Mouse (Mus musculus) limb, embryonic 11.5 days (tissue): Measurements from ENCODE around the gene Hils1. TPM values are rescaled to one million over a fixed set of nuclear protein-coding genes. Genes with fewer than 3 reads are reported as not detected.

Experiments used
- ATAC-seq: fragments of 200-750 bp; cut with Nextera tagmentation; 2 replicates; pipeline ENCODE4 v1.8.0; 2017; ENCODE audit warnings: low read depth; ENCODE audit not compliant: insufficient number of reproducible peaks, low FRiP score, low TSS enrichment
- DNase-seq: peaks from one replicate; pipeline ENCODE4 v3.0.0-alpha.2; 2015; ENCODE audit warnings: low spot score
- H3K27ac ChIP-seq: fragments of 300-500 bp; sonication (generic); replicated peaks from 2 replicates; pipeline ENCODE4 v1.5.1; 2014; ENCODE audit warnings: low read depth, mild to moderate bottlenecking, low read length
- H3K27me3 ChIP-seq: fragments of 300-500 bp; sonication (generic); 2 replicates; pipeline ENCODE4 v1.6.1; 2014; ENCODE audit warnings: mild to moderate bottlenecking, low read length, mixed read lengths; ENCODE audit not compliant: control insufficient read depth, insufficient read depth
- H3K36me3 ChIP-seq: fragments of 300-500 bp; sonication (generic); 2 replicates; pipeline ENCODE4 v1.6.1; 2014; ENCODE audit warnings: mild to moderate bottlenecking, low read length, moderate library complexity, mixed read lengths; ENCODE audit not compliant: control insufficient read depth, insufficient read depth
- H3K4me1 ChIP-seq: fragments of 300-500 bp; sonication (generic); 2 replicates; pipeline ENCODE4 v1.6.1; 2014; ENCODE audit warnings: low read length, mixed read lengths; ENCODE audit not compliant: control insufficient read depth, insufficient read depth
- H3K4me2 ChIP-seq: fragments of 300-500 bp; sonication (generic); 2 replicates; pipeline ENCODE4 v1.6.1; 2014; ENCODE audit warnings: low read depth, mild to moderate bottlenecking, moderate library complexity; ENCODE audit not compliant: severe bottlenecking
- H3K4me3 ChIP-seq: fragments of 300-500 bp; sonication (generic); 2 replicates; pipeline ENCODE4 v1.5.1; 2014; ENCODE audit warnings: low read depth, low read length
- H3K9ac ChIP-seq: fragments of 300-500 bp; sonication (generic); 2 replicates; pipeline ENCODE4 v1.6.1; 2014; ENCODE audit warnings: mild to moderate bottlenecking, low read length
- H3K9me3 ChIP-seq: fragments of 300-500 bp; sonication (generic); 2 replicates; pipeline ENCODE4 v1.6.1; 2016; ENCODE audit warnings: low read length; ENCODE audit not compliant: control insufficient read depth
- WGBS: fragments of 180-500 bp; shearing (Covaris S2); extraction: QIAGEN DNeasy Blood & Tissue Kit; methylation state at CpG from one replicate; pipeline ENCODE4 v1.1.7; 2014; 5-methylcytosine and 5-hydroxymethylcytosine counted together
- polyA plus RNA-seq: library from polyadenylated mRNA; unstranded; fragments of >200 nt; fragmentation: Nextera tagmentation; extraction: Ambion mirVana; gene quantifications from 2 replicates; pipeline ENCODE4 v1.2.1, GENCODE M21; 2014

The Hils1 gene
- polyA plus RNA-seq, 1 experiment from 2014 or later: not detected

DNA sequence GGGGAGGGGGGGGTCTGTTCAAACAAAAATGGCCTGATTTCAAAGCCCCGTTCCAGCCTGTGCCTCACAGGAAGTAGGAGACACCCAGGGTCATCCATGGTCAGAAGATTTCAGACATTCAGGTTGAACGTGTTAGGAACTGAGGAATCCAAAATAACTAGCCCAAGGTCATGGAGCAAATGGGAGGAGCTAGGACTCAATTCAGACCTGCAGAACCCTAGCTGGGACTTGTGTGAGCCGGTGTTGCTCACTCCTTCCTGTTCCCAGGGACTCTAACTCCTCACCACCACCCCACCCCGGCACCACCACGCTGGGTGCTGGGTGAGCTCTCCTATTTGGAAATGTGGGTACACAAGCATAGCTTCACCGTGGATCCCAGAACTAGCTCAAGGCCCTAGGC is 19.9 kb downstream of the Hils1 start:
- DNase-seq: no peak
- no peak overlapping the region for H3K4me3 ChIP-seq
- H3K27ac ChIP-seq: no peak overlapping the region
- no peak overlapping the region for H3K9ac ChIP-seq
- H3K36me3 ChIP-seq: no peaks in the 10 kb centered on the region
- WGBS: 63% methylated on average over 6 of the region's 6 CpGs
- no peak for ATAC-seq
- no peaks in the 10 kb centered on the region for H3K9me3 ChIP-seq
- H3K4me2 ChIP-seq: no peak overlapping the region
- H3K4me1 ChIP-seq: peaks cover 22% of the 10 kb centered on the region
- no peaks in the 10 kb centered on the region for H3K27me3 ChIP-seq

DNA sequence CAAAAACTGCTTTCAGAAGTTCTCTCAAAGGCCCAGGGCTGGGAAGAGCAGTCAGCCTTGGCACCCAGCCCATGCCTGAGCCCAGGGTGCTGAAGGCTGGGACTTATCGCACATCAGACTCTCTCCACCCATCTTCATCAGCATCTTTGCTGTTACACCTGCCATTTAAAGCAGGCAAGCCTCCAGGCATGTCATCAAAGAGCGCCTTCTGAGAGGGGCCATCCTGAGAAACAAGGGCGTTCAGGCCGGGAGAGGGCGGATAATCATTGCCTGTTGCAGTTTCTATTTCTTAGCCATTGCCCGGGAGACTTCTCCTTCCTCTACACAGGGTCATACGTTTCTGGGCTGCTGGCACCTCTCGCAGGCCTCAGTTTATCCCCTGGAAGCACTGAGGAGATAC is 20.5 kb downstream of the Hils1 start:
- Histone ChIP-seq H3K9ac (no peak overlapping the region), H3K4me3 (no peak overlapping the region), H3K4me1 (peaks cover 27% of the 10 kb centered on the region), H3K27me3 (no peaks in the 10 kb centered on the region), H3K4me2 (no peak overlapping the region), H3K36me3 (no peaks in the 10 kb centered on the region), H3K27ac (no peak overlapping the region), H3K9me3 (no peaks in the 10 kb centered on the region)
- DNase-seq: no peak
- 71% methylated on average over 8 of the region's 8 CpGs for WGBS
- no peak for ATAC-seq

DNA sequence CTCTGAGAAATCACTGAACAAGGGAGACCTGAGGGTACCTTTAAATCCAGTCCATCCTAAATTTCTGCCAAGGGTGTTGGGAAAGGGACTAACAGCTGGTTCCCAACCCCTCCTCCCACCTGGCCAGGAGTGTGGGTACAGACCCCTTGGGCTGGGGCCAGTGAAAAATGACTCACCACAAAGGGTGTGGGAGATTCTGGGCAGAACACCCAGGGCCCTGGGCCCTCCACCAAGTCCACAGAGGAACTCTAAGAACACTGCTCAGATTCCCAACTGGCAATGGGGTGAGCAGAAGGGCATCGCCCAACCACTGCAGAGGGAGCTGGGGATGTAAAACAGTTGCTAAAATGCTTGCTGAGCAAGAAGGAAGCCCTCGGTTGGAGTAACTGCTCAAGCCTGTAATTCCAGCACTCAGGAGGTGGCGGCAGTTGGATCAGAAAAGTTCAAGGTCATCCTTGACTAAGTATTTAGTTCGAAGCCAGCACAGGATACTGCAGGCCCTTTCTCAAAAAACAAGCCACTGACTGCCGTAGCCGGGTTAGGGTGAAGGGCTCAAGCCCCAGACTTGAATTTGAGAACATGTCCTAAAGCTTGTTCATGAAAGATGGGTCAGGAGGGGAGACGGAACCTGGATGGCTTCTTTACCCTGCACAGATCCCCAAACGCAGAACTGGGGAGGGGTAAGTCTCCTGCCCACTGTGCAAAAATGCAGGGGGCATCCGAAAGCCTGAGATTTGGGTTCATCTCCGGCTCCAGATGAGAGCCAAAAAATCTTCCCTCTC is 21.6 kb downstream of the Hils1 start:
- peaks cover 38% of the 10 kb centered on the region for H3K4me1 ChIP-seq
- H3K27me3 ChIP-seq: no peaks in the 10 kb centered on the region
- no peaks in the 10 kb centered on the region for H3K9me3 ChIP-seq
- H3K36me3 ChIP-seq: no peaks in the 10 kb centered on the region
- H3K4me2 ChIP-seq: peak overlapping the region; percentile 96
- ATAC-seq (no peak), DNase-seq (no peak)
- H3K9ac ChIP-seq: peak overlapping the region; percentile 71
- WGBS: 19% methylated on average over 10 of the region's 10 CpGs
- peak overlapping the region; percentile 71 for H3K27ac ChIP-seq
- H3K4me3 ChIP-seq: peak overlapping the region; percentile 42

- WGBS: 0% methylated on average over 12 of the region's 12 CpGs
- H3K36me3 ChIP-seq: no peaks in the 10 kb centered on the region; the same call in 1 of the 2 replicates
- H3K9me3 ChIP-seq: no peaks in the 10 kb centered on the region
- H3K4me2 ChIP-seq: peak overlapping the region; percentile 96
- H3K27me3 ChIP-seq: no peaks in the 10 kb centered on the region
- H3K27ac ChIP-seq: peak overlapping the region; percentile 71
- DNase-seq: peak; percentile 90
- H3K4me1 ChIP-seq: peaks cover 45% of the 10 kb centered on the region
- peak overlapping the region; percentile 42 for H3K4me3 ChIP-seq
- ATAC-seq: peak; percentile 63
- peak overlapping the region; percentile 71 for H3K9ac ChIP-seq
Measured at GRCm38 (mm10) chr11:94989562-94990017, 22.2 kb downstream of the Hils1 start.

GRCm38 (mm10) chr11:94990102-94990748 is 22.8 kb downstream of the Hils1 start:
- Histone ChIP-seq H3K4me3 (peak overlapping the region; percentile 95), H3K4me1 (peaks cover 51% of the 10 kb centered on the region), H3K4me2 (peak overlapping the region; percentile 96), H3K27ac (peak overlapping the region; percentile 89), H3K27me3 (no peaks in the 10 kb centered on the region), H3K9ac (peak overlapping the region; percentile 93), H3K36me3 (peaks cover 2% of the 10 kb centered on the region; the same call in 1 of the 2 replicates), H3K9me3 (no peaks in the 10 kb centered on the region)
- WGBS: 49% methylated on average over 6 of the region's 6 CpGs
- ATAC-seq: no peak
- DNase-seq: no peak

DNA sequence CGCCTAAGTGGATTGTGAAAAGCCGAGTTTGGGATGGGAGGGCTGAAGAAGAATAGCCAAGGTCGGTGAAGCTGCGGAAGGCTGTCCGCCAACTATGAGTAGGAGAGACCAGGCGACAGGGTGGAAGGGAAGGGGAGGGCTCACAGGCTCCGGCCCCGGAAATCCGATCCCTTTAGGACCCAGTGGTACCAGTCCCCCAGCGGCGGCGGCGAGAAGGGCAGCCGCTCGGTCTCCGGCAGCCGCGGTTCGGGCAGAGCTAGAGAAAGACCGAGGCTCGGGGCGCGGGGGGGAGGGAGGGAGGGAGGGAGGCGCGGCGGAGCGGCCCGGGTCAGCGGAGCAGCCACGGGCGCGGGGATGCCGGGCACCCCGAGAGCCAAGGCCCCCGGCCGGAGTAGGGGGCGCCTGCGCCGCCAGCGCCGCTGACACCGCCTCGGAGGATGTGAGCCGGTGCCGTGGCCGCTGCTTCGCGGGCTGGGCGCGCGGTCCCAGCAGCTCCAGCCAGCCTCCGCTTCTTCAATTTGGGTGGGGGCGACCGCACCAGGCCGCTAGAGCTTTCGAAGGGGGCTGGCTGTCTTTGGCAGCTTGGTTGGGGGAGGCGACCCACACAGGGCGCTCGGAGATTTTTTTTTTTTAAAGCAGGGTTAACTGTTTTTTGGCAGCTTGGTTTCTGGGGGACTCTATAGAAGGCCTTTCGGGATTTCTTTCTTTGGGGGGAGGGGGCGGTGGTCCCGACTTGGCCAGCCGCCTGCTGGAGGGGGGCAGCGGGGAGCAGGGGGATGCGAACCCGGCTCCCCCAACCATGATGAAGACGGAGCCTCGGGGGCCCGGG is 23.6 kb downstream of the Hils1 start, which contains the start of gene Ppp1r9b:
Gene Ppp1r9b (plus strand): TSS at position 287 of the 829 bp plus-strand sequence.
- peak; percentile 97 for DNase-seq
- Histone ChIP-seq H3K9me3 (no peaks in the 10 kb centered on the region), H3K36me3 (peaks cover 4% of the 10 kb centered on the region; the same call in 1 of the 2 replicates), H3K27ac (peak within 1 kb of the TSS; percentile 89), H3K27me3 (no peaks in the 10 kb centered on the region), H3K4me3 (peak within 1 kb of the TSS; percentile 95), H3K4me1 (peaks cover 55% of the 10 kb centered on the region), H3K4me2 (peak within 1 kb of the TSS; percentile 96), H3K9ac (peak within 1 kb of the TSS; percentile 93)
- under 1% methylated on average over 64 of the region's 69 CpGs for WGBS
- ATAC-seq: peak; percentile 80

GRCm38 (mm10) chr11:94991641-94992479 is 24.5 kb downstream of the Hils1 start:
- DNase-seq (peak; percentile 60), ATAC-seq (no peak)
- H3K4me2 ChIP-seq: peak overlapping the region; percentile 96
- H3K27ac ChIP-seq: peak overlapping the region; percentile 89
- H3K4me3 ChIP-seq: peak overlapping the region; percentile 95
- H3K27me3 ChIP-seq: no peaks in the 10 kb centered on the region
- WGBS: under 1% methylated on average over 97 of the region's 99 CpGs
- no peaks in the 10 kb centered on the region for H3K9me3 ChIP-seq
- H3K9ac ChIP-seq: peak overlapping the region; percentile 93
- H3K4me1 ChIP-seq: peaks cover 55% of the 10 kb centered on the region
- H3K36me3 ChIP-seq: peaks cover 10% of the 10 kb centered on the region
